Mouse (Mus musculus): ENCODE results near the gene Akt2. TPM values are rescaled to one million over a fixed set of nuclear protein-coding genes. Genes with fewer than 3 reads are reported as not detected.

Gene Akt2
- polyA plus RNA-seq, 1 experiment, result 83.5 TPM

DNA sequence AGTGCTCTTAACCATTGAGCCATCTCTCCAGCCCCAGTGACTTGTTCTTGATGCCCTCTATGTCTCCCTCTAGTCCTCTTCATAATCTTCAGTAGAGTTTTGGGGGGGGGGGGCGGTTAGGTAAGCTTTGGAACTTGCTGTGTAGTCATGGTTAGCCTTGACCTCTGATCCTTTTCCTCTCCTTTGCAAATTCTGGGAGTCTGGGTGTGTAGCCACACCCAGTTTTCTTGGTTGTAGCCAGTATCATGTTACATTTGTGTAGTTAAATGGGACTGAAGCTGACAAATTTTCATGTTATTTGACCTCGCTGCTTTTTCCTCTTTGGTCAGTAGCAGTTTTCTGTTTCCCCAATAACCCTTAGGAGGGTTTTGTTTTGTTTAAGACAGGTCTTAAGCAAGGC, 4.5 kb upstream of the Akt2 start:
- no peak overlapping the region for H3K27ac ChIP-seq (ENCODE audit: insufficient read depth, low read depth, low read length)
- peaks cover 11% of the 10 kb centered on the region for H3K4me1 ChIP-seq (ENCODE audit: control insufficient read depth, insufficient read depth, low read length)
- no peak overlapping the region for H3K4me3 ChIP-seq (ENCODE audit: insufficient read depth, low read length)
- TF ChIP-seq POLR2A (IDR thresholded peaks at IDR 0.05; ENCODE audit: borderline replicate concordance, low read depth, low read length) (no peak), CTCF (IDR thresholded peaks at IDR 0.05; ENCODE audit: low read depth, low read length) (no peak)

DNA sequence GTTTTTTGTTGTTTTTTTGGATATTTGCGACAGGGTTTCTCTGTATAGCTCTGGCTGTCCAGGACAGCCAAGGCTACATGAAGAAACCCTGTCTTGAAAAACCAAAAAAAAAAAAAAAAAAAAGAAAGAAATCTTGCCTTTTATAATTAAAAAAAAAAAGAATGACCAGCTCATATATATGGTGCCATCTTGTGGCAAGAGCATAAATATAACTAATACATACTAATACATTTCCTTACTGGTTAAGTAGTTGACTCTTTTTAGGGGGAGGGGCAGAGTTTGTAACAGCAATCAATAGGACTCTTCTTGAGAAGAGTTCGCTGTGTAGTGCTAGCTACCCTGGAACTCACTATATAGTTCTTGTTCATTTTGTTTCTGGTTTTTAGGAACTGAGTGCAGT, 3.6 kb upstream of the Akt2 start:
- H3K27ac ChIP-seq (ENCODE audit: insufficient read depth, low read depth, low read length), result peak overlapping the region; percentile 41
- no peak for TF ChIP-seq POLR2A (IDR thresholded peaks at IDR 0.05; ENCODE audit: borderline replicate concordance, low read depth, low read length)
- TF ChIP-seq CTCF (IDR thresholded peaks at IDR 0.05; ENCODE audit: low read depth, low read length), result no peak
- H3K4me3 ChIP-seq (ENCODE audit: insufficient read depth, low read length), result no peak overlapping the region
- H3K4me1 ChIP-seq (ENCODE audit: control insufficient read depth, insufficient read depth, low read length), result peaks cover 11% of the 10 kb centered on the region

DNA sequence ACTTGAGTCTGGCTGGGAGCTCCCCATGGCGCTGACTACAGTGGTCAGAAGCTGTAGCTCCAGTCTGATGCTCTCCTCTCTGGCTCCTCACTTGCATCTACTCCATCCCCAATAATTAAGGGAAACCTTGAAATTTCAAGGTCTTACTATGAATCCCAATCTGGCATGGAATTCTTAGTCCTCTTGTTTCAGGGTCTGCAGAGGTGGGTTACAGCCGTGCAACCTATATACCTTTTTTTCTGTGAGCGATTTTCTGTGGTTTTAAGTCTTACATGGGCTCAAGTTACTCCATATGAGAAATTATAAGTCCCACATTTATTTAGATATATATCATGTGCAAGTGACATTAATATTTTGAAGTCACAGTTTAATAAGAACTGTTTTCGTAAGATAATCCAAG, 1.3 kb upstream of the Akt2 start:
- no peak for TF ChIP-seq CTCF (IDR thresholded peaks at IDR 0.05; ENCODE audit: low read depth, low read length)
- no peak for TF ChIP-seq POLR2A (IDR thresholded peaks at IDR 0.05; ENCODE audit: borderline replicate concordance, low read depth, low read length)
- H3K4me3 ChIP-seq (ENCODE audit: insufficient read depth, low read length), result no peak overlapping the region
- H3K4me1 ChIP-seq (ENCODE audit: control insufficient read depth, insufficient read depth, low read length), result peaks cover 14% of the 10 kb centered on the region
- no peak overlapping the region for H3K27ac ChIP-seq (ENCODE audit: insufficient read depth, low read depth, low read length)

DNA sequence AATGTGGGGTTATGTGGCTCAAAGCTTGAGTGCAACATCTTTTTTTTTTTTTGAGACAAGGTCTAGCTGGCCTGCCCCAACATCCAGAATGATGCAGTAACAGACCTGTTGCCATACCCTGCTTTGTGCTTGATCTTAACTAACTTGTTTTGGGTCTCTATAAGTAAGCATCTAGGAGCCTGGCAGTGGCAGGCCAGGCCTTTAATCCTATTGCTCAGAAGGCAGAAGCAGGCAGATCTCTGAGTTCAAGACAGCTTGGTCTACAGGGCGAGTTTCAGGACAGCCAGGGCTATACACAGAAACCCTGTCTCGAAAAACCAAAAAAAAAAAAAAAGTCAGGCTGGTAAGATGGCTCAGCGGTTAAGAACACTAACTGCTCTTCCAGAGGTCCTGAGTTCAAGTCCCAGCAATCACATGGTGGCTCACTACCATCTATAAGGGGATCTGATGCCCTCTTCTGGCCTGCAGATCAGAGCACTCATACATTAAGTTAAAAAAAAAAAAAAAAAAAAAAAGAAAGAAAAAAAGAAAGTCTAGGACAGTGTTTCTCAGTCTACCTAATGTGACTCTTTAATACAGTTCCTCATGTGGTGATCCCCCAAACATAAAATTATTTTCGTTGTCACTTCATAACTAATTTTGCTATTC, 662 bp upstream of the Akt2 start:
- peak overlapping the region; percentile 76 for H3K27ac ChIP-seq (ENCODE audit: insufficient read depth, low read depth, low read length)
- TF ChIP-seq CTCF (IDR thresholded peaks at IDR 0.05; ENCODE audit: low read depth, low read length) (no peak), POLR2A (IDR thresholded peaks at IDR 0.05; ENCODE audit: borderline replicate concordance, low read depth, low read length) (no peak)

DNA sequence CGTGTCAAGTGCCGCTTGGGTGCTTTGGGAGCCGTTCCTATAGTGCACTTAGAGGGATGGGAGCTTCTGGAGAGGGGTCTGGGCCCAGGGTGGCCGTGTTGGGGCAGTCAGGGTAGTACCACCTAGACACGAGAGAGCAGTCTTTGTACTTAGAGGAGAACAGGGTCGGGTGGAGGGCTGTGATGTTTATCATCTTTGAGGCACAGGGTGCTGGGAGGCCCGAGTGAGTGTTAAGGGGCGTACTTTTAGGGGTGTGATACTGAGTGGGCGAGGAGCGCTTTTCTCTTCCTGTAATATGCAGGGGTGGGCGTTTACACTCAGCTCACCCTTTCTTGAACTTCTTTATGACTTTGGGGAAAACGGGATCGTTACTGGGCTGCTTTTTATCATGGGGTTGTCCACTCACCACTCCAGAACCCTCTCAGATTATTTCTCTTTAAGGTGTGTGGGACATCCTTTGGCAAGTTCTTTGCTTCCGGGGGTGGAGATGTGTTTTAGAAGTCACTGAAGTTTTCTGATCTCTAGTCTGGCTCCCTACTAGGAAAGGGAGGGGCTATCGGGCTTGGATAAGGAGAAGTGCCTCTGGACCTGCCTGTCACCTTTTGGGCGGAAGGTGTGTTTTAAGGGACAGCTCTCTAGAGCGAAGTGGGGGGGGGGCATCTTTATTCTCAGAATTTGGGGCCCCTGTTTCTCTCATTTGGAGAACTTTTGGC, 1.0 kb downstream of the Akt2 start:
- peak overlapping the region; percentile 77 for H3K27ac ChIP-seq (ENCODE audit: insufficient read depth, low read depth, low read length)
- H3K4me3 ChIP-seq (ENCODE audit: insufficient read depth, low read length), result peak overlapping the region; percentile 81
- TF ChIP-seq CTCF (IDR thresholded peaks at IDR 0.05; ENCODE audit: low read depth, low read length), result no peak
- TF ChIP-seq POLR2A (IDR thresholded peaks at IDR 0.05; ENCODE audit: borderline replicate concordance, low read depth, low read length), result no peak
- H3K4me1 ChIP-seq (ENCODE audit: control insufficient read depth, insufficient read depth, low read length), result peaks cover 12% of the 10 kb centered on the region

More for the DNA sequence above, 662 bp upstream of the Akt2 start:
- Histone ChIP-seq H3K4me1 (ENCODE audit: control insufficient read depth, insufficient read depth, low read length) (peaks cover 14% of the 10 kb centered on the region), H3K4me3 (ENCODE audit: insufficient read depth, low read length) (peak overlapping the region; percentile 44; the same call in 1 of the 2 replicates)

DNA sequence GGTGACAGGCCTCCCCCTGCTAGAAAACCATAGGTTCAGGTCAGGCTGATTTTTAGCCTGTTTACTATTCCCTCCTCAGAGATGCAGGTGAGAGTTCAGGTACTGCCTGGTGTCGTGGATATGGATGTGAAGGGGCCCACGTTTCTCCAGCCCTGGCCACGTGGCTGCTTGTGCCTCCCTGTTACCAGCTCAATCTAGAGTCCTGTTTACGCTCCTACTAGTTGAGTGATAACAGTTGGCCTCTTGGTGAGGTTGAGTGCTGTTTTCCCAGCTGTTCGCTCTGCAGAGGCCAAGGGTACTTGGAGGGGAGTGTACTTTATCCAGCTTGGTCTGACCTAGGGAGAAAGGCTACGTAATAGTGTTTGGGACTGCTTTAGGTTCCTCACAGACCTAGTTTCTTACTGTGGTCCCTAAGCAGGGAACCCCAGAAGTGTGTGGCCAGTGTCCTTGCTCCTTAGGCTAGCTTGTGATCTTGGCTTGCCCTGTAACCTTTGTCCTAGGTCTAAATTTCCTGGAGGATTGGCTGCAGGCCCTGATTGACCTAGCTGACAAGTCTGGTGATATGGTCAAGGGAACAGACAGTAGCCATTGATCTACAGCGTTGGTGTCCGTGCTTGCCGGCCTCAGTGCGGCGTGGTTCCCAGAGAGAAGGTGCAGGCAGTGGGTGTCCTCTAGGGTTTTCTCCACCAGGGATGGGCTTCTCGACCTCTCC, 1.7 kb downstream of the Akt2 start:
- no peak overlapping the region for H3K27ac ChIP-seq (ENCODE audit: insufficient read depth, low read depth, low read length)
- peaks cover 8% of the 10 kb centered on the region for H3K4me1 ChIP-seq (ENCODE audit: control insufficient read depth, insufficient read depth, low read length)
- no peak for TF ChIP-seq POLR2A (IDR thresholded peaks at IDR 0.05; ENCODE audit: borderline replicate concordance, low read depth, low read length)
- TF ChIP-seq CTCF (IDR thresholded peaks at IDR 0.05; ENCODE audit: low read depth, low read length), result no peak
- peak overlapping the region; percentile 81 for H3K4me3 ChIP-seq (ENCODE audit: insufficient read depth, low read length)

DNA sequence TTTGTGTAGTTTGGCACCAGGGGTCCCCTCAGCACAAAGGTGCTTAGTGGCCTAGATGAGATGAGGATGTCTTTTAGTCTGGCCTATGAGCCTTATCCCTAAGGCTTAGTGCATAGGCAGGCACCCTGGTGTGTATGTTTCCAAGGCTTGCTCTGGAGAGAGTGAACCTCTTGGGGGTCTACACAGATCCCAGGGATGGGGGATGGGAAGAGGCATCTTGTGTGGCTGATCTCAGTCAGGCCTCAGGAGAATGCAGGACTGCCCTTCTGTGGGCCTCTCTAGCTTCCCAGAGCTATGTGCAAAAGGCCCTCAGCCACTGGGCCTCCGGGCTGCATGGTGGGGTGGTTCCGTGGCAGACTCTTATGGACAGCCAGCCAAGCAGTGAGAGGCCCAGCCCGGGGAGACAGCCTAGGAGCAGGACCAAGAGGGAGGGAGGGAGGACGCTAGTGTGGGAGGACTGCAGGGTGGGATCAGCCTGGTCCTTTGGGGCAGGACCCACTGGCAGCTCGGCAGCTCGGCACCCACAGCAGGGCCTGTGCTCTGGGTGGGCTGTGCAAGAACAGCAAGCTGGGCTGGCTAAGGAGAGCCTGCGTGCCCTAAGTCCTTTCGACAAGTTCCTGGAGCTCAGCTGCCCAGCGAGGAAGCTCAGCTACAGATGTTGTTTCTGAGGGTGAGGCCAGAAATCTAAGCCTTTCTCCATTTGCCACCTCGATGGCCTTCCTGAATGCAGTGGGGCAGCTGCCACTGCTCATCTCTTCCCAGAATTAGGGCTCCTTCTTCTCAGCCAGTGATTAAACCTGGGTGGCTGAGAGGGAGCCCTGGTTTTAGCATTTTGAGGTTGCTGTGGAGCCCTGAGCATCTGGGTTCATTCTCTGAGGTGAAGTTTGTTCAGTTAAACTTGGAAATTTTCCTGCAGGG, 5.5 kb downstream of the Akt2 start:
- no peak overlapping the region for H3K27ac ChIP-seq (ENCODE audit: insufficient read depth, low read depth, low read length)
- TF ChIP-seq CTCF (IDR thresholded peaks at IDR 0.05; ENCODE audit: low read depth, low read length), result no peak
- no peak for TF ChIP-seq POLR2A (IDR thresholded peaks at IDR 0.05; ENCODE audit: borderline replicate concordance, low read depth, low read length)
- no peak overlapping the region for H3K4me3 ChIP-seq (ENCODE audit: insufficient read depth, low read length)
- H3K4me1 ChIP-seq (ENCODE audit: control insufficient read depth, insufficient read depth, low read length), result peaks cover 9% of the 10 kb centered on the region

DNA sequence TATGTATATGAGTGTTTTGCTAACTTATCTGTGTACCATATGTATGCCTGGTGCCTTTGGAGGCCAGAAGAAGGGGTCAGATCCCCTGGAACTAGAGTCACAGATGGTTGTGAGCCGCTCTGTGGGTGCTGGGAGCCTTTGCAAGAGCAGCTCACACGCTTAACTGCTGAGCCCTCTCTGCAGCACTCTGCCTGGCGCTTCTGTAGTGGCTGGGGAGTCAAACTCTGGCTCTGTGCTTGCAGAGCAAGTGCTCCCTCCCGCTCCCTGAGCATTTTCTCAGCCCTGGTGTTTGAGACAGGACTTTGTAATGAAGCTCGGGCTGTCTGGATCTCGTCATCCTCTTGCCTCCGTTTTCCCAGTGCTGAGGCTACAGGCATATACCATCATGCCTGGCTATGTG, 6.7 kb downstream of the Akt2 start:
- peaks cover 17% of the 10 kb centered on the region for H3K4me1 ChIP-seq (ENCODE audit: control insufficient read depth, insufficient read depth, low read length)
- no peak overlapping the region for H3K4me3 ChIP-seq (ENCODE audit: insufficient read depth, low read length)
- no peak for TF ChIP-seq CTCF (IDR thresholded peaks at IDR 0.05; ENCODE audit: low read depth, low read length)
- no peak for TF ChIP-seq POLR2A (IDR thresholded peaks at IDR 0.05; ENCODE audit: borderline replicate concordance, low read depth, low read length)
- no peak overlapping the region for H3K27ac ChIP-seq (ENCODE audit: insufficient read depth, low read depth, low read length)

DNA sequence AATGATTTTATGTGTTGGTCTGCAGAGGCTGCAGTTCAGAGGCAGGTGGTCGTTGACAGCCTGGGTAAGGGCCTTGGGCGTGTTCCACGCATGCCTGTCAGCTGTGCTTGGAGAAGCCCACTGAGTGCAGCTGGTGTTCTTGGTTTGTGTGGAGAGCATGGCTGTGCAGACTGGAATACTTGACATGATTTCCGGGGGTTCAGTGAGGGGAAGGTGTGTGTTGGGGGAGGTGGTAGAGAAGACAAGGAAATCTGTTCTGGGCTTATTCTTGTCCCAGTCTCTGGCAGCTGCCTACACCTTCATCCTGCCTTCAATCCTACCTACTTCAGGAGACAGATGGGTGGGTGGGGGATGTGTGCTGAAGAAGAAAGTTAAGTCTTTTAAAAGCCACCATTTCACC, 10.3 kb downstream of the Akt2 start:
- Histone ChIP-seq H3K4me1 (ENCODE audit: control insufficient read depth, insufficient read depth, low read length) (peaks cover 51% of the 10 kb centered on the region), H3K27ac (ENCODE audit: insufficient read depth, low read depth, low read length) (no peak overlapping the region), H3K4me3 (ENCODE audit: insufficient read depth, low read length) (no peak overlapping the region)
- TF ChIP-seq POLR2A (IDR thresholded peaks at IDR 0.05; ENCODE audit: borderline replicate concordance, low read depth, low read length), result no peak
- no peak for TF ChIP-seq CTCF (IDR thresholded peaks at IDR 0.05; ENCODE audit: low read depth, low read length)

Measured in bone marrow macrophage, adult 2 months (primary cell).